Mouse (Mus musculus): ENCODE measurements at regions not wholly inside any gene's neighbourhood (a gene's known extent, or its start where the extent isn't known, plus 50 kb on each side); places are given as distances from the start of the nearest gene placed in this dataset.

DNA sequence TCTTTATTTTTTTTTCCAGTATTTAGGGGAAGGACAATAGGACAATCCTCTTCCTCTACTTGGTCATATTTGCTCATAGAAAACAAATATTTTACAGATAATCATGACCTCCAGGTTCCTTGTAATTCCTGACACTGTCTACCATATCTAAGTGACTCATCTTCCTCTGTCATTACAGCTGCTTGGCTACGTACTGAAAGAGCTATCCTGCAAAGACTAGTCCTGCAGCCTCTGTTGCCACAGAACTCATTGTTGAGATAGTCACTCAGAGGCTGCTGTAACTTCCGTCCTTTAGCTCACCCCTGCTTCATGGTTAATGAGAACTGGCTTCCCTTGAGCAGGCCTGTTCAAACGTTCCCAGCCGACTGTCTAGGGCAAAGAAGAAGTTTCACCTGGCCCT lies 93.7 kb upstream of the Tsc22d2 start:
- TF ChIP-seq CTCF (IDR thresholded peaks at IDR 0.05; ENCODE audit: borderline replicate concordance, insufficient read depth, low read length), result no peak
- no peak for TF ChIP-seq POLR2A (IDR thresholded peaks at IDR 0.05; ENCODE audit: low read depth, low read length)
